Mouse (Mus musculus) forebrain, postnatal 0 days (tissue): ENCODE results near the gene Trp53tg5. TPM values are rescaled to one million over a fixed set of nuclear protein-coding genes. Genes with fewer than 3 reads are reported as not detected.
A peak's percentile ranks its signal among the peaks of the same experiment; 100 is the strongest.

ENCODE experiments used
- ATAC-seq: fragments of 200-750 bp; cut with Nextera tagmentation; 2 replicates; pipeline ENCODE4 v1.8.0; 2017; ENCODE audit warnings: mild to moderate bottlenecking, moderate library complexity
- DNase-seq: peaks from one replicate; pipeline ENCODE4 v3.0.0-alpha.2; 2015
- H3K27ac ChIP-seq: fragments of 300-500 bp; sonication (generic); 2 replicates; pipeline ENCODE4 v1.5.1; 2014; ENCODE audit warnings: low read depth, mild to moderate bottlenecking, antibody characterized with exemption, low read length, moderate library complexity, mixed read lengths
- H3K27me3 ChIP-seq: fragments of 300-500 bp; sonication (generic); 2 replicates; pipeline ENCODE4 v1.6.1; 2014; ENCODE audit warnings: mild to moderate bottlenecking, low read length, mixed read lengths; ENCODE audit not compliant: insufficient read depth
- H3K36me3 ChIP-seq: fragments of 300-500 bp; sonication (generic); 2 replicates; pipeline ENCODE4 v1.6.1; 2014; ENCODE audit warnings: mild to moderate bottlenecking, moderate library complexity; ENCODE audit not compliant: insufficient read depth
- H3K4me1 ChIP-seq: fragments of 300-500 bp; sonication (generic); 2 replicates; pipeline ENCODE4 v1.6.1; 2014; ENCODE audit warnings: antibody characterized with exemption; ENCODE audit not compliant: insufficient read depth
- H3K4me2 ChIP-seq: fragments of 300-500 bp; sonication (generic); 2 replicates; pipeline ENCODE4 v1.6.1; 2014; ENCODE audit warnings: low read depth, mild to moderate bottlenecking, moderate library complexity
- H3K4me3 ChIP-seq: fragments of 300-500 bp; sonication (generic); 2 replicates; pipeline ENCODE4 v1.5.1; 2014; ENCODE audit warnings: low read depth, low read length, mixed read lengths
- H3K9ac ChIP-seq: fragments of 300-500 bp; sonication (generic); 2 replicates; pipeline ENCODE4 v1.6.1; 2014; ENCODE audit warnings: mild to moderate bottlenecking
- H3K9me3 ChIP-seq: fragments of 300-500 bp; sonication (generic); 2 replicates; pipeline ENCODE4 v1.6.1; 2016; ENCODE audit warnings: low read length
- CTCF ChIP-seq: sonication (generic); IDR thresholded peaks from 2 replicates; pipeline ENCODE4 v1.5.1; 2016; ENCODE audit warnings: antibody characterized with exemption, control low read depth, low read depth
- WGBS: fragments of 180-500 bp; shearing (Covaris S2); extraction: QIAGEN DNeasy Blood & Tissue Kit; methylation state at CpG from one replicate; pipeline ENCODE4 v1.1.7; 2014; 5-methylcytosine and 5-hydroxymethylcytosine counted together
- polyA plus RNA-seq: library from polyadenylated mRNA; unstranded; fragments of >200 nt; fragmentation: Nextera tagmentation; extraction: Ambion mirVana; gene quantifications from 2 replicates; pipeline ENCODE4 v1.2.1, GENCODE M21; 2015
- total RNA-seq: library from RNA; depleted of rRNA; stranded (reverse); fragments of >200 nt; gene quantifications from 2 replicates; pipeline ENCODE4 v1.2.3, GENCODE M21; 2014

Trp53tg5 gene
- total and polyA plus RNA-seq, 2 experiments from 2014 or later = not detected

- Histone ChIP-seq H3K36me3 (no peaks in the 10 kb centered on the region), H3K4me1 (no peaks in the 10 kb centered on the region), H3K27me3 (no peaks in the 10 kb centered on the region), H3K4me2 (no peak overlapping the region), H3K9me3 (no peaks in the 10 kb centered on the region), H3K4me3 (no peak overlapping the region), H3K27ac (no peak overlapping the region), H3K9ac (no peak overlapping the region)
- no peak for DNase-seq
- WGBS = 70% methylated on average over 9 of the region's 9 CpGs
- no peak for TF ChIP-seq CTCF
- ATAC-seq = no peak
Observed at GRCm38 (mm10) chr2:164431676-164432465, 41.7 kb downstream of the Trp53tg5 start.

- no peak for ATAC-seq
- 27% methylated on average over 7 of the region's 7 CpGs for WGBS
- Histone ChIP-seq H3K9me3 (no peaks in the 10 kb centered on the region), H3K36me3 (no peaks in the 10 kb centered on the region), H3K27me3 (no peaks in the 10 kb centered on the region), H3K27ac (no peak overlapping the region), H3K4me3 (no peak overlapping the region), H3K4me2 (no peak overlapping the region), H3K4me1 (no peaks in the 10 kb centered on the region), H3K9ac (no peak overlapping the region)
- DNase-seq = no peak
- TF ChIP-seq CTCF = no peak
Observed at GRCm38 (mm10) chr2:164430697-164431096, 42.8 kb downstream of the Trp53tg5 start.

GRCm38 (mm10) chr2:164429881-164430615, 43.5 kb downstream of the Trp53tg5 start:
- no peak for ATAC-seq
- H3K4me3 ChIP-seq = no peak overlapping the region
- no peaks in the 10 kb centered on the region for H3K4me1 ChIP-seq
- H3K36me3 ChIP-seq = no peaks in the 10 kb centered on the region
- DNase-seq = no peak
- 47% methylated on average over 15 of the region's 15 CpGs for WGBS
- no peak overlapping the region for H3K27ac ChIP-seq
- H3K9me3 ChIP-seq = no peaks in the 10 kb centered on the region
- no peak overlapping the region for H3K4me2 ChIP-seq
- no peak overlapping the region for H3K9ac ChIP-seq
- no peak for TF ChIP-seq CTCF
- no peaks in the 10 kb centered on the region for H3K27me3 ChIP-seq

- Histone ChIP-seq H3K4me2 (no peak overlapping the region), H3K4me3 (no peak overlapping the region), H3K27me3 (no peaks in the 10 kb centered on the region), H3K36me3 (no peaks in the 10 kb centered on the region), H3K9me3 (no peaks in the 10 kb centered on the region), H3K4me1 (no peaks in the 10 kb centered on the region), H3K9ac (no peak overlapping the region), H3K27ac (no peak overlapping the region)
- DNase-seq (no peak), ATAC-seq (no peak)
- no peak for TF ChIP-seq CTCF
- WGBS = 44% methylated on average over 5 of the region's 5 CpGs
Observed at GRCm38 (mm10) chr2:164428451-164428850, 45.1 kb downstream of the Trp53tg5 start.

- no peak overlapping the region for H3K9ac ChIP-seq
- no peak overlapping the region for H3K4me3 ChIP-seq
- no peak overlapping the region for H3K4me2 ChIP-seq
- H3K36me3 ChIP-seq = no peaks in the 10 kb centered on the region
- ATAC-seq = no peak
- TF ChIP-seq CTCF = no peak
- no peaks in the 10 kb centered on the region for H3K27me3 ChIP-seq
- H3K9me3 ChIP-seq = no peaks in the 10 kb centered on the region
- DNase-seq = no peak
- H3K27ac ChIP-seq = no peak overlapping the region
- 84% methylated on average over 5 of the region's 5 CpGs for whole genome bisulfite sequencing
- no peaks in the 10 kb centered on the region for H3K4me1 ChIP-seq
Observed at GRCm38 (mm10) chr2:164426952-164427351, 46.6 kb downstream of the Trp53tg5 start.

GRCm38 (mm10) chr2:164426121-164426520, 47.4 kb downstream of the Trp53tg5 start:
- DNase-seq = no peak
- no peak overlapping the region for H3K4me3 ChIP-seq
- no peaks in the 10 kb centered on the region for H3K27me3 ChIP-seq
- no peak overlapping the region for H3K4me2 ChIP-seq
- no peaks in the 10 kb centered on the region for H3K4me1 ChIP-seq
- no peaks in the 10 kb centered on the region for H3K36me3 ChIP-seq
- H3K9me3 ChIP-seq = no peaks in the 10 kb centered on the region
- no peak overlapping the region for H3K9ac ChIP-seq
- H3K27ac ChIP-seq = no peak overlapping the region
- WGBS = 36% methylated on average over 12 of the region's 12 CpGs
- no peak for TF ChIP-seq CTCF
- ATAC-seq = no peak

- WGBS = 74% methylated on average over 5 of the region's 5 CpGs
- H3K27me3 ChIP-seq = no peaks in the 10 kb centered on the region
- H3K36me3 ChIP-seq = no peaks in the 10 kb centered on the region
- no peaks in the 10 kb centered on the region for H3K4me1 ChIP-seq
- no peaks in the 10 kb centered on the region for H3K9me3 ChIP-seq
- H3K4me3 ChIP-seq = no peak overlapping the region
- ATAC-seq (no peak), DNase-seq (peak; percentile 31)
- H3K9ac ChIP-seq = no peak overlapping the region
- H3K27ac ChIP-seq = no peak overlapping the region
- no peak for TF ChIP-seq CTCF
- H3K4me2 ChIP-seq = no peak overlapping the region
Observed at GRCm38 (mm10) chr2:164425401-164425800, 48.1 kb downstream of the Trp53tg5 start.
